Mouse (Mus musculus) c-Kit-positive CD71-positive TER-119-positive erythroid progenitor cells, embryonic 14.5 days (primary cell): ENCODE measurements around the gene Cep55.

Experiments used
- DNase-seq: peaks from one replicate; pipeline ENCODE4 v3.0.0-alpha.2; 2013; ENCODE audit warnings: low spot score

The Cep55 gene

GRCm38 (mm10) chr19:38107871-38108270 lies 53.1 kb downstream of the Cep55 start:
- DNase-seq: no peak

DNA sequence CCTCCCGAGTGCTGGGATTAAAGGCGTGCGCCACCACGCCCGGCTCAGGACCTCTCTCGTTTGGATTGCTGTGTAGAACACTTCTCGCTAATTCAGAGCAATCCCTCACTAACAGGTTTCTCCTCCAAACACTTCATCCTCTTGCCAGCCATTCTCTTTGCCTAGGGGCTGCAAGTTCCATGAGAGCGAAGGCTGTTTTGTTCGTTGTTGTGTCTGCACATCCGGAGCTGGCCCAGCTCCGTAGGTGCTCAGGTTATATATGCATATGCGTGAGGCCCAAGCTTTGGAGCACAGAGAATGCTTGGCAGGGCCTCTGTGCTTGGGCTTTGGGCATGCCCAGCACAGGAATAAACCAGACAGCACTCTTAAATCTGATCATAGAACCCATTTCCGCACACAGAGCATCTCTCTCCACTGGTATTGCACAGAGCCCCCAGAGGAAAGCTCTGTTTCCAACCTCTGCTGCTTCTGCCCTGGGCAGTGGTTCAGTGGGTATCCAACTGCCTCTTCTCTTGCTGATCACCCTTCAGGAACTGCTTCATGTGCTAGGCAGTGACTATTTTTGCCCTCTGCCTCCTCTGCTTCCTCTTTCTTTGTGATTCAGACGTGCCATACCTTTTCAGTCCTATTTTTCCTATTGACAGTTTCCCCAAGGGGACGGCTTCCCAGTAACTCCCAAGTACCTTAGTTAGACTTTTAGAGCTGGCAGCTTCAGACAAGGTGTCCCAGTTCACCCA lies 54.9 kb downstream of the Cep55 start:
- no peak for DNase-seq

DNA sequence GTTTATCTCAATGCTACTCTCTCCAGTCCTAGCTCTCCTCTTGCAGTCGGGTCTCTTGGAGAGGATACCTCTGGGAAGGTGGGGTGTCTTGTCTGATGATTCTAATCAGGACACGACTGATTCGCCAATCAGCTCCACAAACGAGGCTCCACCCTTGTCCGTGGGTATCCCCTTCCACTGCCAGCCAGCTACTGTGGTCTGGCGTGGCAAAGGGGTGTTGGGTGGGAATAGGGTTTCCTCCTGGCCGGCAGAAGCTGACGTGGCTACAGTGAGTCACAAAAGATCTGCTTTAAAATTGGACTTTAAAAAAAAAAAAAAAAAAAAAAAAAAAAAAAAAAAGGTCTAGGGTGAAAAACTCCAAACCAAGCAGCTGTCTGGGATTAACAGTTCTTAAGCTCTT lies 56.2 kb downstream of the Cep55 start:
- no peak for DNase-seq

DNA sequence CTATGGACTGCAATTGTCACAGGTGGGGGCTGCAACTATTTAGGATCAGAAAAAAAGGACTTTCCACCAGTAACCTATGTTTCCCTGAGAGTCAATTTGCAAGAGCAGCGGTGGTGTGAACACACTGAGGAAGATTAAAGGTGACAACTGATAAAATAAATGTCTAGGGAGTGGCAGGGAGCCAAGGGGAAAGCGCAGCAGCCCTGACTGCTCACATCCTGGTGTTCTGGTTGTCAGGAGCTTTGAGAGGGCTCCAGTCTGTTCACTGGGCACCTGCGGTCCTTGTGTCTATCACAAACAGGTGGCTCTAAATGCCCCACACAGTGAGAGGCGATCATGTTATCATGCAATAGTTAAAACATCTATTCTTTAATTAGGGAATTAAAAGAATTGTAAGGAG lies 57.8 kb downstream of the Cep55 start:
- DNase-seq: no peak

- DNase-seq: no peak
These were observed 60.2 kb downstream of the Cep55 start for GRCm38 (mm10) chr19:38114834-38115491.

GRCm38 (mm10) chr19:38120123-38120760 lies 65.4 kb downstream of the Cep55 start:
- no peak for DNase-seq

- no peak for DNase-seq
These were observed 69.1 kb downstream of the Cep55 start for GRCm38 (mm10) chr19:38123921-38124320.
